Mouse (Mus musculus) 416B (cell line): ENCODE measurements around the gene Cd22.

Experiments used
- DNase-seq: peaks from one replicate; pipeline ENCODE4 v3.0.0; 2011; ENCODE audit warnings: low read depth

The Cd22 gene

DNA sequence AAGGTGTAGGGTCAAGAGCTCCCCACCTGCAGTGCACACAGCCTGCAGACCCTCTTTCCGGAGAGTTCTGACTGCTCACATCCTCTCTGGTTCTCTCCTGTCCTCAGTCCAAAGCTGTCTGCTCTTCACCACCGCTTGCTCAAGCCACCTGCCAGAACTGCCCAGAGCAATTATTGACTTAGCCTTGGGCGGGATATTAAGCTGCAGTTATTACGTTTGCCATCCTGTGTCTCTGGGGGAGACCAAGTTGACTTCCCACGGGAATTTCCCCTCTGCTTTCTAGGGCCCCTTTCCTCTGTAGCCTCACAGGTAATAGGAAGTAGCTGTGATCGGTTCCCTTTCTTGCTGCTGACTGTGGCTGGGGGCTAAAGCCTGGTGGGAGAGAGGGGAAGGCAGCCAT, 60.0 kb downstream of the Cd22 start:
- no peak for DNase-seq
